Mouse (Mus musculus) intestine, embryonic 16.5 days (tissue): ENCODE measurements around the gene Diaph3. TPM values are rescaled to one million over a fixed set of nuclear protein-coding genes. Genes with fewer than 3 reads are reported as not detected.

Experiments used
- ATAC-seq: fragments of 200-750 bp; cut with Nextera tagmentation; 2 replicates; pipeline ENCODE4 v1.8.0; 2017; ENCODE audit warnings: moderate TSS enrichment, moderate library complexity
- H3K27ac ChIP-seq: fragments of 300-500 bp; sonication (generic); 2 replicates; pipeline ENCODE4 v1.5.1; 2014; ENCODE audit warnings: mild to moderate bottlenecking, low read length
- H3K27me3 ChIP-seq: fragments of 300-500 bp; sonication (generic); replicated peaks from 2 replicates; pipeline ENCODE4 v1.6.1; 2014; ENCODE audit warnings: low read length, control low read depth, mixed read lengths; ENCODE audit not compliant: control insufficient read depth, insufficient read depth
- H3K36me3 ChIP-seq: fragments of 300-500 bp; sonication (generic); 2 replicates; pipeline ENCODE4 v1.6.1; 2014; ENCODE audit warnings: low read length, control low read depth; ENCODE audit not compliant: control insufficient read depth, insufficient read depth
- H3K4me1 ChIP-seq: fragments of 300-500 bp; sonication (generic); 2 replicates; pipeline ENCODE4 v1.6.1; 2014; ENCODE audit warnings: low read length, control low read depth, mixed read lengths; ENCODE audit not compliant: control insufficient read depth, insufficient read depth
- H3K4me2 ChIP-seq: fragments of 300-500 bp; sonication (generic); 2 replicates; pipeline ENCODE4 v1.6.1; 2014; ENCODE audit warnings: low read depth, low read length, control low read depth
- H3K4me3 ChIP-seq: fragments of 300-500 bp; sonication (generic); 2 replicates; pipeline ENCODE4 v1.5.1; 2014; ENCODE audit warnings: mild to moderate bottlenecking, low read length
- H3K9ac ChIP-seq: fragments of 300-500 bp; sonication (generic); 2 replicates; pipeline ENCODE4 v1.6.1; 2014; ENCODE audit warnings: low read depth, low read length
- H3K9me3 ChIP-seq: fragments of 300-500 bp; sonication (generic); 2 replicates; pipeline ENCODE4 v1.6.1; 2016; ENCODE audit warnings: low read length, control low read depth; ENCODE audit not compliant: control insufficient read depth
- WGBS: fragments of 180-500 bp; shearing (Covaris S2); extraction: QIAGEN DNeasy Blood & Tissue Kit; methylation state at CpG from one replicate; pipeline ENCODE4 v1.1.7; 2014; 5-methylcytosine and 5-hydroxymethylcytosine counted together
- polyA plus RNA-seq: library from polyadenylated mRNA; unstranded; fragments of >200 nt; fragmentation: Nextera tagmentation; extraction: Ambion mirVana; gene quantifications from 2 replicates; pipeline ENCODE4 v1.2.1, GENCODE M21; 2015

Gene Diaph3
- polyA plus RNA-seq, 1 experiment from 2014 or later: 7.7 TPM

- H3K4me3 ChIP-seq: peak overlapping the region; percentile 71
- ATAC-seq: peak; percentile 66
- H3K27ac ChIP-seq: peak overlapping the region; percentile 49
- 2% methylated on average over 17 of the region's 17 CpGs for WGBS
- no peaks in the 10 kb centered on the region for H3K27me3 ChIP-seq
- no peaks in the 10 kb centered on the region for H3K9me3 ChIP-seq
- peak overlapping the region; percentile 74 for H3K9ac ChIP-seq
- H3K4me1 ChIP-seq: no peaks in the 10 kb centered on the region
- peak overlapping the region; percentile 60 for H3K4me2 ChIP-seq
- no peaks in the 10 kb centered on the region for H3K36me3 ChIP-seq
Observed at GRCm38 (mm10) chr14:87140327-87140962, 590 bp downstream of the Diaph3 start.

GRCm38 (mm10) chr14:87126076-87126639, 14.9 kb downstream of the Diaph3 start:
- H3K9me3 ChIP-seq: no peaks in the 10 kb centered on the region
- no peak overlapping the region for H3K27ac ChIP-seq
- 59% methylated on average over 6 of the region's 6 CpGs for WGBS
- no peaks in the 10 kb centered on the region for H3K36me3 ChIP-seq
- H3K9ac ChIP-seq: no peak overlapping the region
- no peak overlapping the region for H3K4me2 ChIP-seq
- no peaks in the 10 kb centered on the region for H3K27me3 ChIP-seq
- no peak for ATAC-seq
- H3K4me1 ChIP-seq: no peaks in the 10 kb centered on the region
- H3K4me3 ChIP-seq: no peak overlapping the region

- Histone ChIP-seq H3K9me3 (no peaks in the 10 kb centered on the region), H3K4me2 (no peak overlapping the region), H3K4me3 (no peak overlapping the region), H3K27me3 (no peaks in the 10 kb centered on the region), H3K4me1 (no peaks in the 10 kb centered on the region), H3K36me3 (no peaks in the 10 kb centered on the region), H3K9ac (no peak overlapping the region), H3K27ac (no peak overlapping the region)
- WGBS: 81% methylated on average over 5 of the region's 5 CpGs
- no peak for ATAC-seq
Observed at GRCm38 (mm10) chr14:87125492-87125891, 15.5 kb downstream of the Diaph3 start.

GRCm38 (mm10) chr14:87123091-87123490, 17.9 kb downstream of the Diaph3 start:
- no peaks in the 10 kb centered on the region for H3K9me3 ChIP-seq
- no peaks in the 10 kb centered on the region for H3K36me3 ChIP-seq
- H3K27ac ChIP-seq: no peak overlapping the region
- no peak overlapping the region for H3K4me2 ChIP-seq
- no peak for ATAC-seq
- no peak overlapping the region for H3K9ac ChIP-seq
- no peaks in the 10 kb centered on the region for H3K27me3 ChIP-seq
- WGBS: 94% methylated on average over 15 of the region's 15 CpGs
- H3K4me1 ChIP-seq: no peaks in the 10 kb centered on the region
- H3K4me3 ChIP-seq: no peak overlapping the region

- no peak overlapping the region for H3K9ac ChIP-seq
- 58% methylated on average over 6 of the region's 6 CpGs for WGBS
- no peak overlapping the region for H3K4me2 ChIP-seq
- no peak overlapping the region for H3K27ac ChIP-seq
- H3K36me3 ChIP-seq: no peaks in the 10 kb centered on the region
- H3K4me3 ChIP-seq: no peak overlapping the region
- no peaks in the 10 kb centered on the region for H3K27me3 ChIP-seq
- no peak for ATAC-seq
- no peaks in the 10 kb centered on the region for H3K9me3 ChIP-seq
- H3K4me1 ChIP-seq: no peaks in the 10 kb centered on the region
Observed at GRCm38 (mm10) chr14:87121868-87122267, 19.2 kb downstream of the Diaph3 start.

- Histone ChIP-seq H3K27me3 (no peaks in the 10 kb centered on the region), H3K4me1 (no peaks in the 10 kb centered on the region), H3K36me3 (no peaks in the 10 kb centered on the region), H3K27ac (no peak overlapping the region), H3K4me3 (no peak overlapping the region), H3K9me3 (no peaks in the 10 kb centered on the region), H3K9ac (no peak overlapping the region), H3K4me2 (no peak overlapping the region)
- ATAC-seq: no peak
- WGBS: 36% methylated on average over 2 of the region's 2 CpGs
Observed at GRCm38 (mm10) chr14:87110634-87111033, 30.4 kb downstream of the Diaph3 start.

- WGBS: 67% methylated on average over 1 of the region's 1 CpGs
- Histone ChIP-seq H3K9ac (no peak overlapping the region), H3K9me3 (no peaks in the 10 kb centered on the region), H3K27me3 (no peaks in the 10 kb centered on the region), H3K4me3 (no peak overlapping the region), H3K27ac (no peak overlapping the region), H3K4me2 (no peak overlapping the region), H3K36me3 (no peaks in the 10 kb centered on the region), H3K4me1 (no peaks in the 10 kb centered on the region)
- ATAC-seq: no peak
Observed at GRCm38 (mm10) chr14:87099380-87100088, 41.5 kb downstream of the Diaph3 start.

- Histone ChIP-seq H3K4me3 (no peak overlapping the region), H3K4me2 (no peak overlapping the region)
- ATAC-seq: no peak
Observed at GRCm38 (mm10) chr14:87098093-87098492, 42.9 kb downstream of the Diaph3 start.

GRCm38 (mm10) chr14:87091522-87091921, 49.5 kb downstream of the Diaph3 start:
- Histone ChIP-seq H3K4me3 (no peak overlapping the region), H3K27me3 (no peaks in the 10 kb centered on the region), H3K4me1 (no peaks in the 10 kb centered on the region), H3K9ac (no peak overlapping the region), H3K36me3 (no peaks in the 10 kb centered on the region), H3K9me3 (no peaks in the 10 kb centered on the region), H3K4me2 (no peak overlapping the region), H3K27ac (no peak overlapping the region)
- ATAC-seq: no peak
- 94% methylated on average over 3 of the region's 3 CpGs for WGBS

More at GRCm38 (mm10) chr14:87098093-87098492, 42.9 kb downstream of the Diaph3 start:
- Histone ChIP-seq H3K9ac (no peak overlapping the region), H3K4me1 (no peaks in the 10 kb centered on the region), H3K9me3 (no peaks in the 10 kb centered on the region), H3K36me3 (no peaks in the 10 kb centered on the region), H3K27ac (no peak overlapping the region), H3K27me3 (no peaks in the 10 kb centered on the region)
- WGBS: 87% methylated on average over 2 of the region's 2 CpGs
